Mouse (Mus musculus) brain, embryonic 18.5 days (tissue): ENCODE measurements around the gene Grin2a.

ENCODE experiments used
- DNase-seq: peaks from one replicate; pipeline ENCODE4 v3.0.0-alpha.2; 2012; ENCODE audit warnings: low read depth, low spot score

Gene Grin2a

GRCm38 (mm10) chr16:9873001-9873400, 122.4 kb downstream of the Grin2a start:
- DNase-seq: no peak

- no peak for DNase-seq
Observed at GRCm38 (mm10) chr16:9865710-9866109, 129.7 kb downstream of the Grin2a start.

GRCm38 (mm10) chr16:9865039-9865438, 130.3 kb downstream of the Grin2a start:
- DNase-seq: no peak

- DNase-seq: no peak
Observed at GRCm38 (mm10) chr16:9857758-9858157, 137.6 kb downstream of the Grin2a start.

GRCm38 (mm10) chr16:9851265-9851988, 143.9 kb downstream of the Grin2a start:
- no peak for DNase-seq

- DNase-seq: no peak
Observed at GRCm38 (mm10) chr16:9841496-9841895, 153.9 kb downstream of the Grin2a start.

- DNase-seq: no peak
Observed at GRCm38 (mm10) chr16:9836542-9836941, 158.8 kb downstream of the Grin2a start.

- no peak for DNase-seq
Observed at GRCm38 (mm10) chr16:9834236-9834635, 161.1 kb downstream of the Grin2a start.

- DNase-seq: no peak
Observed at GRCm38 (mm10) chr16:9825110-9825483, 170.3 kb downstream of the Grin2a start.

GRCm38 (mm10) chr16:9824436-9825109, 170.8 kb downstream of the Grin2a start:
- no peak for DNase-seq

- DNase-seq: no peak
Observed at GRCm38 (mm10) chr16:9823686-9824085, 171.7 kb downstream of the Grin2a start.

GRCm38 (mm10) chr16:9819508-9819907, 175.9 kb downstream of the Grin2a start:
- no peak for DNase-seq

GRCm38 (mm10) chr16:9801338-9801737, 194.0 kb downstream of the Grin2a start:
- DNase-seq: no peak

GRCm38 (mm10) chr16:9800221-9800620, 195.1 kb downstream of the Grin2a start:
- DNase-seq: no peak

- no peak for DNase-seq
Observed at GRCm38 (mm10) chr16:9792976-9793375, 202.4 kb downstream of the Grin2a start.

- DNase-seq: no peak
Observed at GRCm38 (mm10) chr16:9786261-9786660, 209.1 kb downstream of the Grin2a start.

GRCm38 (mm10) chr16:9785821-9786220, 209.5 kb downstream of the Grin2a start:
- no peak for DNase-seq

- DNase-seq: no peak
Observed at GRCm38 (mm10) chr16:9768981-9769380, 226.4 kb downstream of the Grin2a start.

GRCm38 (mm10) chr16:9768356-9768755, 227.0 kb downstream of the Grin2a start:
- DNase-seq: peak; percentile 34

GRCm38 (mm10) chr16:9767946-9768345, 227.4 kb downstream of the Grin2a start:
- DNase-seq: no peak

GRCm38 (mm10) chr16:9764086-9764485, 231.3 kb downstream of the Grin2a start:
- no peak for DNase-seq

GRCm38 (mm10) chr16:9760347-9760746, 235.0 kb downstream of the Grin2a start:
- no peak for DNase-seq

- DNase-seq: no peak
Observed at GRCm38 (mm10) chr16:9756849-9757248, 238.5 kb downstream of the Grin2a start.
